Mouse (Mus musculus): Measurements from ENCODE around the gene Rnf207.

The Rnf207 gene

DNA sequence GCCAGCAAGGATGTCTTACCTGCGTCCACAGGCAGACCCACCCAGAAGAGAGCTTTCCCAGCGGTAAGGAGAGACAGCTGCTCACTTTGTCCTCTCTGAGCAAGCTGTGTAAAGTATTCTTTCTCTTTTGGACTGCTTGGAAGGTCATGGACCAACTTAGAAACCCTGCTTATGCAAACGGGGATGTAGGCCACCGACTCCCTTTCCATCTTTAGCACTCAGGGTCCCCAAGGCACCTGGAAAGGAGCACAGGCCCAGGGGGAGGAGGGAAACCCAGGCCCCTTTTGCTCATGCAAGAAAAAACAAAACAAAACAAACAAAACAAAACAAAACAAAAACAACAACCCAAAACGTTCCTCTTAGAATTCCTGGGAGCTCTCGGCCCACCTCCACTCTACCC is 27.2 kb downstream of the Rnf207 start, which contains the start of gene Hes3:
Hes3 (minus strand) TSS at position 101 of the 400 bp plus-strand sequence.
- no peak for DNase-seq

DNA sequence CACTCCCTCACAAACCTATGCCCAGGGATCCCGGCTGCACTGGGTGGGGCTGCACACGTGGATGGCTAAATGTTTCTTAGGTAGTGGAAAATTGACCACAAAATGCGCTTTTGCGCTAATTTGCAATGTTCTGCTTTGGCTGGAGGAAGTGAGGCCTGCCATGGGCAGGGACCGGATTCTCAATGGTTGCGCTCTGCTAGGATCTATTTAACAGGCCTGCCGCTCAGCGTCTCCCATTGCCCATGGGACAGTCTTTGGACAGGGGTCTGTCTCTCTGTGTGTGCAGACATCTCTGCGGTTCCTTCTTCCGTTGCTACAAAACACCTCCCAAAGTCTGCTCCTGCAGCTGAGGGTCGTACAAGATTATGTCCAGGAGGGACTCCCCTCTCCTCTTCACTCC is 27.8 kb downstream of the Rnf207 start:
- DNase-seq = no peak

DNA sequence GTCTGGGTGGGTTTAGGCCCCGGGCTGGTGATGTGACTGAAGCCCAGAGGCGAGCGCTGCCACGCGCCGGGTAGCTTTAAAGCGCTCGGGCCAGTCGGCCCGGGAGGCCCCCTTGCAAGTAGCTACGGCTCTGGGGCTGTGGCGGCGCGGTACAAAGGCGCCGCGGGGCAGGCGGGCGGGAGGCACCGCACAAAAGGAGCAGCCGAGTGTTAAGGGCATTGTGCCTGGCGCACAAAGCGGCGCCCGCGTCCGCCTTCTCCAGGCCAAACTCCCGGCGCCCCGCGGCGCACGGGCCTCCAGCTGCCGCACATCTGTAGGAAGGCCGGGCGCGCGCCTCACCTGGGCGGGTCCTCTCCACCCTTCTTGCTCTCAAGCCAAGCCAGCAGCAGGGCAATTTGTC is 28.4 kb downstream of the Rnf207 start:
- DNase-seq = no peak

DNA sequence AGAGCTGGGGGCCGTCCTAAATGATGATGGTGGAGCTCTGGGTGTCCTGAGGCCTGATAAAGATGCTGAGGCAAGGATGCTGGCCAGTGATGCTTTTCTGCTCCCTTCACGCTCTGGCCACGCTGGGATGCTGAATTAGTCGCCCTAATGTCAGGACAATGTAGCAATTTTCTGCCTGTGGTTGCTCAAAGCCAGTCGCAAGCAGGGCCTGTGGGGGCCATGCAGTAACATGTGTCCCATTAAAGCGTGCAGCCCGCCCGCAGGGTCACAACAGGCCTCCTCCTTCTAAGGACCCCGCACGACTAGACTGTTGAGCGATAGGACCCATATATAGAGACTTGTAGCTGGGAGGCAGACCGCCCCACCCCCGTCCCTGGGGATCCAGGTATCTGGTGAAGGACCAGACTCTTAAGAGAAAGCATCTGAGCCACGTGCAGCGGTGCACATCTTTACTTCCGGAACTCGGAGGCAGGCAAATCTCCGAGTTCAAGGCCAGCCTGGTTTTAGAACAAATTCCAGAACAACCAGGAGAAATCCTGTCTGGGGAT is 30.3 kb downstream of the Rnf207 start:
- DNase-seq = no peak

DNA sequence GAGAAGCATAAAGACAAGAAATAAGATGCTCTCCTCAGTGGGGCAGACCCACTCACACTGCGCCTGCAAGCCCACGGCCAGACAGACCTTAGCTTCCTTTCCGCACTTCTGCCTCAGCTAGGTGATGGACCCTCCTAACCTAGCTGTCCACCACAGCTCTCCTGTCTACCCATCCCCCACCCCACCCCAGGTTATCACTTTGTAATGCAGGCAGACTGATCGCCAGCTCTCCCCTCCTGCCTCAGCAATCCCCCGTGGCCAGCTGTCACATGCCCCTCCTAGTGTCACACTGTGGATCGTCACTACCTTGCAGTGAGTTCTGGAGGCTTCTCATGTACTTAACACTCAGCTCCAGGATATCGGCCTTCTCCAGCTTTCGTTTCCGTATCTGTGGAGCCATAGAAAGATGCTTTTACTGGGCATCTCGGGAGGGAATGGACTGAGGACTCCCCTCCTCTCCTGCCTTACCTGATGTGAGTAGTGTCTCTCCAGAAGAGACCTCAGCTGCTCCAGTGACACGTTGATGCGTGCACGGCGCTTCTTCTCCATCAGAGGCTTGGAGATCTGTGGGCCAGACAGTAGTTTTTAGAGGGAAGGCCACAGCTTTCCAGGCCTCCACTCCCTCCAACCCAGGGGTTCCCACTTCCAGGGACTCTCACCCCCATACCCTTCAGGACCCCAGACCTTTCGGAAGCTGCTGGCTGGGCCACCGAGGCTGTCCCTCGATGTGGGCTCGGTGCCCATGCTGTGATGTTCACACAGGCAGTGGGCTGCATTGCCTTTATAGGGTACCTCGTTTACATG is 31.3 kb downstream of the Rnf207 start:
- DNase-seq = no peak

DNA sequence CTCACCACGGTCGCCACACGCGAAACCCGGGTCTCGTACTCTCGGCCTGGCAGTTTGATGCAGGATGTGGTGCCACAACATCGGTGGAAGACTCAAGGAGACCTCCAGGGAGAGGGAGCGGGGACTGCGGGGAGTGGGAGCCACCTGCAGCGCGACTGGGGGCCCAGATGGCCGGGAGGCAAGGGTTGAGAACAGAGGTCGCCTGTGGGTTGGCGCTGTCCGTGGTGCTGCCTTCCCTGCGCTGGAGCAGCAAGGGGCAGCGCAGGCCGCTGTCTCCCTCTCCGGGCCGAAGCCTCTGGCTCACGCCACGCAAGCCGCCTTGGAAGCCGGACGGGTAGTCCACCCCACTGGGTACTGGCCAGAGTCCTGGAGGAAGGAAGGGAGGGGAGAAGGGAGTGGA is 31.9 kb downstream of the Rnf207 start:
- no peak for DNase-seq

DNA sequence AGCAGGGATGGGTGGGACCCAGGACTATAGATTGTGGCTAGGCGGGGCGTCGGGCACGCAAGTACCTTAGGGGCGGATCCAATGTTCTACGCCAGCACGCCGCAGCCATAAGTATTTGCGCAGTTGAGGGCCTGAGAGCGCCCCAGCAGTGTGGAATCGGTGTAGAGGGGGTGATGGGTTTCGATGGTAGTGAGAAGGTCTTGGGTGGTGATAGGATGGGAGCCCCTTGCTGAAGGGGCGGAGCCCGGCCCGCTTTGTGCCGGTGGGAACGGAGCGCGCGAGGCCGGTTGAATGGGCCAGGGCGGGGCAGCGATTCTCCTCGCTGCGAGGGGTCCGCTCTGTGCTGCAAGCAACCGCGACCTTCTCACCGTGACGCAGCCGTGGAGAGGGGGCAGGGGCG is 32.6 kb downstream of the Rnf207 start:
- DNase-seq = no peak

DNA sequence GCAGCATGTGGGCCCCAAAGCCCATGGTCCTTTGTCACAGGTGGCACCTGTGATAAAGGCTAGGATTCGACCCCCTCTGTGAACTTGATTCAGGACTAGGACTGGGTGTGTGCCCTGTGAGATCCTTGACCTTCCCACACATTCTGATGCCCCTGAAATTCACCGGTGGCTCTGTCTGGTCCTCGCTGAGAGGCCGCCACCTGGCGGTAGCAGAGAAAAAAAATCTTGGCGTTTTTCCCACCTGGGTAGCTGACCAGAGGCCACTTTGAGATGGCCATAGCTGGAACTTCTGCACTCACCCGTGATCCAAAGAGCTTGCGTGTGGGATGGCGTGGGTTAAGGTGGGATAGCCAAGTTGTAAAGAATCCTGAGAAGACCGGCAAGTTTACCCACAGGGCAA is 33.3 kb downstream of the Rnf207 start:
- peak; percentile 77 for DNase-seq

DNA sequence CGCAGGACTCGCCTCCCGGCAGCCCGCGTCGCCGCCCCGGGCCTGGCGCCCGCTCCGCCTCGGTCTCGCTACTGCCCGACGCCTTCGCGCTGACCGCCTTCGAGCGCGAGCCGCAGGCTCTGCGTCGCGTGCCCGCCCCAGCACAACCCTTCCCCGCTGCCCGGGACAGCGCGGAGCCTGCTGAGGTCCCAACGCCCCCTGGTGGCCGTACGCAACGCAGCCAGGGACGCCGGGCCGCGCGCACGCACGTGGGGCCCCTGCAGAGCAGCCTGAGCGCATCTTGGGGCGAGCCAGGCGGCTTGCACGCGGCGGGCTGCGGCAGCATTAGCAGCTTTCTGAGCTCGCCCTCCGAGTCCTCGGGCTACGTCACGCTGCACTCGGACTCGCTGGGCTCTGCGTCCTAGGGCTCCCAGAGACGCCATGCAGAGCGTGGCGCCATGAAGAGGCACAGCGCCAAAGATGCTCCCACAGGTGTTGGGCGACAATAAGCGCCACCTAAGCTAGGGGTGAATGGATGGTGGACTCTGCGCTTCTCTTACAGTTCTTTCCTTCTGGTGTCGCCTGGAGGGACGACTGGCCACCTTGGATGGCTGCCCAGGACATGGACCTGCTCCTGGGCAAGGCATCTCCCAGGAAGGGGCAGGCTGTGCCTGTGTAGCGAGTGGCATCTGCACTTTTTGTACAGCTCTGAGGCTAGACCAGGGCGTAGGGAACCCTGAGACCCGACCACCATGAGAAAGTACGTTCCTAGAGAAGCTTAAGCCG is 35.4 kb downstream of the Rnf207 start:
- DNase-seq = peak; percentile 81

DNA sequence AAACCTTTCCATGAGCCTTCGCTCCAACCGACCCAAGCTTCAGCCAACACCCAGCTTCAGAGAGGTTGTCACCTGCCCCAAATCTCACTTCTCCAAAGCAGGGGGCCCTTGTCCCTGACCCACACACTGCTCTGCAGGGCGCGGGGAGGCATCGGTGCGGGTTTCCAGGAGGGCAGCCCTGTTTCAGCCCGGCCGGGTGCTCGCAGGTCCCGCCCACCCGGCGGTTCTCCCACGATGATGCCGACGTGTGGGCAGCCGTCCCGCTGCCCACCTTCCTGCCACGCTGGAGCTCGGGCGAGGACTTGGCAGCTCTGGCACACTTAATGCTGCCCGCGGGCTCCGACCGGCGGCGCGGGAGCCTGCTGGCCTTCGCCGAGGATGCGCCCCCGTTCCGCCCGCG is 36.1 kb downstream of the Rnf207 start:
- DNase-seq = no peak

DNA sequence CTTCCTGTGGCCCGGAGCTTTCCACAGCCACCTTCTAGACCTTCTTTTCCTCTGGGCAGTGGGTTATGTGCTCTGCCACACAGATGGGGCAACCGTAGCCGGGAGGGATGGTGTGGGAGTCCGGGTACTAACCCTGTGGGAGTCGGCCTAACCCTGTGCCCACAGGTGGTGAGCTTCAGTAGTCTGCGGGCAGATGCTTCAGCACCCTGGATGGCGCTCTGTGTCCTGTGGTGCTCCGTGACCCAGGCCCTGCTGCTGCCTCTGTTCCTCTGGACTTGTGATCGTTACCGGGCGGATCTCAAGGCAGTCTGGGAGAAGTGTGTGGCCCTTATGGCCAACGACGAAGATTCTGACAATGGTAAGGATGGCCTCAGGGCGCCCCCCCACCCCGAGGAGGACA is 37.2 kb downstream of the Rnf207 start:
- no peak for DNase-seq

DNA sequence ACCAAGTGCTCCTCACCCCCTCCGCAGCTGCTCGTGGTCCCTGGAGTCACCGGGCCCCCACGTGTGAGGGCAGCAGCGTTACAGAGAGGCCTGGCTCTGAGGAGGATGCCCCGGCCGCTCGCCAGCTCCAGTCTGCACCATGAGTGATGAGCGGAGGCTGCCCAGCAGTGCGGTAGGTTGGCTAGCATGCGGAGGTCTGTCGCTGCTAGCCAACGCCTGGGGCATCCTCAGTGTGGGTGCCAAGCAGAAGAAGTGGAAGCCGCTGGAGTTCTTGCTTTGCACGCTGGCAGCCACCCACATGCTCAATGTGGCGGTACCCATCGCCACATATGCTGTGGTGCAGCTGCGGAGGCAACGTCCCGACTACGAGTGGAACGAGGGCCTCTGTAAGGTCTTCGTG is 39.8 kb downstream of the Rnf207 start:
- no peak for DNase-seq

DNA sequence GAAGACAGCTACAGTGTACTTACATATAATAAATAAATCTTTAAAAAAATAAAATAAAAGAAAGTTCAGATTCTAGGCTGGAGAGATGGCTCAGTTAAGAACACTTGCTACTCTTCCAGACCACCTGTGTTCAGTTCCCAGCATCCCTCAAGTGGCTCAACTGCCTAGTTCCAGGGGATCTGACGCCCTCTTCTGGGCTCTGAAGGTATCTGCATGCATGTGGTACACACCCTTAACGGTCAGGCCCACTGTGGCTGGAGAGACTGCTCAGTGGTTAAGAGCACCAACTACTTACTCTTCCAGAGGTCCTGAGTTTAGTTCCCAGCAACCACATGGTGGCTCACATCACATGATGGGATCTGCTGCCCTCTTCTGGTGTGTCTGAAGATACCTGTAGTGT is 40.9 kb downstream of the Rnf207 start:
- DNase-seq = no peak

DNA sequence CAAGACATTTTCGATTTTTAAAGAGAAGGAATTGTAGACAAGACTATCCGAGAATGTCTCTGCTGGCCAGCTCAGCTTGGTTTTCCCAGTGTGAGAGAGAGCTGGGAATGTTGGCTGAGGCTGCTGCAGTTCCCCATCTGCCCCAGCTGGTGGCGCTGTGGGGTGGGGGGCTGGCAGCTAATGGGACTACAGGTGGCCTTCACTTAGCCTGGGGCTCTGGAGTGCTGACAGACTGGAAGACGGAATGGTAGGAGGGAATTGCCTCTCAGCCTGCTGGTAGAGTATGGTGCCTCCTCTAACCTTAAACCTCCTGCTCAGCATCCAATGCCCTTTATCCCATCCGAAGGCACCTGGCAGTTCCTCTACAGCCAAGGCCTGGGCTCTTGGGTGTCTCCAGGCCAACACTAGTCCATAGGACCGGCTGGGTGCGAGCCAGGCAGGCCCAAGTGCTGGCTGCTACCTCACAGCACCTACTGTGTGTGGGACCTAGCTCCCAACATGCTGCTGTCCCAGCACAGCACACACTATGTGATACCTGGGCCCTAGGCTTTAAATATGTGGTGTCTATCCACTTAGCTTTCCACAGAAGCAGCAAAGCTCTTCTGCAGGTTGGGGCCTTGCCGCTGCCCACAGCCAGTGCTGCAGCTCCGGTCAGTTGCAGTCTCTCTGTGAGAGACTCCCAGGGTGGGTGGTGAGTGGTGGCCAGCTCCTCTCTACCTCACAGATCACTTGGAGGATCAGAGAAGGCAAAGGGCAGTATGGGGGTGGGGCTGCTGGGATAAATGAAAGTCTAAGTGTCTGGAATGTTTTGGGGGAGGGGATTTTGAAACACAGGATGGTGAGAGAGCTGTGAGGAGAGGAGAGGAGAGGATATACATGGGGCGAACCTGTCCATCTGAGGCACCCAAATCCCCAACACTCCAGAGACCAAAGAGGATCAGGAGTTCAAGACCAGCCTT is 42.1 kb downstream of the Rnf207 start:
- peak; percentile 65 for DNase-seq

DNA sequence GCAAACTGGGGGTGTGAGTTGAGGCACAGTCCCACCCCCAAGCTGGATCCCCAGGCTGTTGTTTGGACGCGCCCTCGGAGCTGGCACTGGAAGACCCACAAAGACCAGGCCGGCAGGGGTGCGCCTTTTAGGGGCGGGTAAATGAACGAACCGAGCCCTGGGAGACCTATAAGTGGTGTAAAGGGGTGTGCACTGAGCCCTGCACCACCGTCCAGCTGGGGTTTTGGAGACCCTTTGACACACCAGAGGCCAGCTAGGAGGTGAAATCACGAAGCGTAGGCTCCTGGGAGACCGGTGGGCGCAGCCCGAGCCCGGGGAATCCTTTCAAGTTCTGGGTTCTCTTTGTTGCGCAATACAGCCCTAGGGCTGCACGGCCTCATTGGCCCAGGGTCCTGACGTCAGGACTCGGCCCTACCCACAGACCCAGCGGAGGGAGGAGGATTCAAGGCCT is 44.1 kb downstream of the Rnf207 start:
- peak; percentile 34 for DNase-seq

DNA sequence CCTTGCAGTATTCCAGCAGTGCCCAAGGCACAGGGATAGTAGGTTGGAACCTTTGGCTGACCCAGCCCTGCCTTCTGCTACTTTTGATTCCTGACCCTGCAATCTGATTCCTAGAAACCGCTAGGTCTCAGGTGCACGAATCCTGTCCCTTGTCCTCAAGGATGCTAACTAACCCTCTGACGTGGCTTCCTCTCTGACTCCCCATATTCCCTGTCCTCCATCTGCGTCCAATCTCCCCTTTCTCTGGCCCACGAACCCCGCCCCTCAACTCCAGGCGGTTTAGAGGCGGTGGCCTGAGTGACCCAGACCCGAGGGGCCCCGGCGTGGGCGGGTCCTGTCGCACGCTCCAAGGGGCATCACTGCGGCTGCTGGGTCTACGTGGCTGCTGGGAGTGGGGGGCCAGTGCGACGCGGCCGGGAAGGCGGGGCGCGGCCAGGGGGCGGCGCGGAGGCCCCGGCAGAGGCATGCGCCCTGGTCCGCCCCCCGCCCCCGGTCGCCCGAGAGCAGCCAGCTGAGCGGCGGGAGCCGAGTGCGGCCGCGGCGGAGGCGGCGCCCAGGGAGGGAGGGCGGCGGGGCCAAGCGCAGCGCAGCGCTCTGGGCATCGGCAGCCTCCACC is 45.1 kb downstream of the Rnf207 start, which contains the start of gene Gpr153:
Gpr153 (plus strand) TSS at position 612 of the 616 bp plus-strand sequence.
- peak; percentile 50 for DNase-seq

DNA sequence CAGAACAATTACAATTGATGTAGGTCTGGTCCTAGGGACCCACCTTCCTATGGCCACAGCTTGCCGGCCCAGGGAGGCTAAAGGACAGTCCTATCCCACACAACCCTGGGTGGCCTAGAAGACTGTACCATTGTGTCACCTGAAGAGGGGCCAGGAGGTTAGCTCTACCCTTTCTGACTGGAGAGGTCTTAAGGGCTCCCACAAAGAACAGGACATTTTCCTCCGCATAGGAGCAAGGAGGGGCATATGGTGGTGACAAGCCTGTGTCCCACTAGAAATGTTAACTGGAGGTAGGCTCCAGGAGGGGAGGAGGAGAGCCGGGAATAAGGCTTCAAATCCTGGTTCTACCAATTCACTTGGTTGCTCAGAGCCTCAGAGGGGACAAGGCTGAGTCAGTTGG is 45.6 kb downstream of the Rnf207 start:
- DNase-seq = peak; percentile 22

DNA sequence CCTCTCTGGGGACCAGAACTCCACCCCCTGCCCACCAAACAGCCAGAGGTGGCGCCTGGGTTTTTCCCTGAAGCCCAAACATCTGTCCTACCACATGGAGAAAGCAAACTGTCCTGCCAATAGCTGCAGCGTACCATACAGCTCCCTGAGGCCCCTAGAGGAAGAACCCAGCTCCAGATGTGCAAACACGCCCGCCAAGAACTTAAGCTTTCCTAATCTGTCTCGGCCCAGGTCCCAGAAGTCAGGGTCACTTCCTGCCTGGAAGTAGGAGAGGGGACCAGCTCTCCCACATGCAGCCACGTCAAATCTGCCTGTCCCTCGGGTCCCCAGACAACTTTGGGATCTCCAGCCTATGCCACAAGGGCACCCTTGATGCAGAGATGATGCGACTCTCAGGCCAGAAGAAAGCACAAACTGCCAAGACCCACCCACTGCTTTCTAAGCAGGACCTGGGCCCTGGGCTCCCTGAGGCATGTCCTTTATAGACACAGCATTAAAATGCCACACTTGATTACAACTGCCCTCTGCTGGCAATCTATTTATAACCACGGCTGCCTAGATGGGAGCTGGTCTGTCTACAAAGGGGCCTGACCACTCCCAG is 46.2 kb downstream of the Rnf207 start:
- DNase-seq = peak; percentile 26

DNA sequence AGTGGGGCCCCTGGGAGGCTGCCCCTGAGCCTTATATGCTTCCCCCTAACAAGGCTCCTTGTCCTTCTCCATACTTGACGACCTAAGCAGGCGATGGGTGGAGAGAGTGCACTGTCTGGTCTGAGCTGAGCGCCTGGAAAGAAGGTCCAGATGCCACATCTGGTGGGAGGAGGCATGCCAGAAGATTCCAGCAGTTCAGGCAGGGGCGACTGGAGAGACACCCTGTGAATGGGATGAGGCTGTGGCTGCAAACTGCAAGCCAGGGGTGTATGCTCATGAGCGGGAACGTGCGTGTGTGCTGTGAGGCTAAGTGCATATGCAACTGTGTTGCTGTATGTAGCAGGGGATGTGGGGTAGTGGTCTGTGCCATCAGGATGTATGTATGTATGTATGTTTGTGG is 46.8 kb downstream of the Rnf207 start:
- peak; percentile 29 for DNase-seq

DNA sequence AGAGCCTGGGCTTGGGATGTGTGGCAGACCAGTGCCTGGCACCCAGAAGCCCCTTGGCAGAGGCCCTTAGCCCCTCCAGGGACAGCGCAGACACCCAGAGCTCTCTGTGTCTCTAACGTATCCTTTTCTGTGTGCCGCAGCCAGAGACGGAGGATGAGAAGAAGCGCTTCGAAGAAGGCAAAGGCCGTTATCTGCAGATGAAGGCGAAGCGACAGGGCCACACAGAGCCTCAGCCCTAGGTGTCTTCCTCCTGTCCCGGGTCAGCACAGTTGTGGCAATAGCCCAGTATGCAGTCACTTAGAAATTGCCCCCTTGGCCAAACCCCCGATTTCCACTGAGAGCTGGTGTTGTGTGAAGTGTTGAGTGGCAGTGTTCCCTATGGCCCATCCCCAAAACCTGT is 47.5 kb downstream of the Rnf207 start:
- peak; percentile 22 for DNase-seq

DNA sequence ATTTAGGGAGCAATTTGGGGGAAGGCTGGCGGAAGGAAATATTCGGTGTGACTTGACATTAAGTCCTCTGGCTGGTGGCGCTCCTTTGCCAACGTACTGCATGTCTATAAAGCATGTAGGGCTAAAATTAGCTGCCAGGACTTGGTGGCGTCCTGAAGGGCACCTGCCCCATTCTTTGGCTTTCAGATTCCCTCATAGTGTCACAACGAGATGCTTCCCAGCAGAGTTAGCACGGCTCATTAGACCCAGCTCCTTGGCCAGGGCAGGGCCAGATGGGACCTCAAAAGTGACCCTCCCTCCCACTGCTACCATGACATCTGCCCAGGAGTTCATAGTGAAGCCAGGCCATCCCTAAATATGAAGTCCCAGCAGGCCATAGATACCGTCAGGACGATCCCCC is 48.2 kb downstream of the Rnf207 start:
- peak; percentile 24 for DNase-seq

DNA sequence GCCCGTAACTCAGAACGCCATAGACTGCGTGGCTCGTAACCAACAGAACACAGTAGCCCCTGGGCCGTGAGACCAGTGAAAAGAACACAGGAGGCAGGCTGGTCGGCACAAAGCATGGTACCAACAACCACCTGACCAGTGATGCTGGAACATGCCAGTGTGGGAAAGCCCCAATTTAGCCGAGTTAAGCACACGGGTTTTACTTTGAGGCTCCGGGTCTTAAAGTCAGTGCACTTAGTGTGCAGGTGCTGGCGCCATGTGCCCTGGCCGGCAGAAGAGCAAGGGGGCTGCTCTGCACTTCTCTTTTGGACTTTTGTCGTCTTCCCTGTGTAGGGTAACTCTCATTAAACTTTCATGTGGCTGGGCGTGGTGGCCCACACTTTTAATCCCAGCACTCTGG is 48.8 kb downstream of the Rnf207 start:
- no peak for DNase-seq
